Mouse (Mus musculus) liver, embryonic 14.5 days (tissue): ENCODE measurements at regions not wholly inside any gene's neighbourhood (a gene's known extent, or its start where the extent isn't known, plus 50 kb on each side); places are given as distances from the start of the nearest gene placed in this dataset.

ENCODE experiments used
- ATAC-seq: fragments of 200-750 bp; cut with Nextera tagmentation; 2 replicates; pipeline ENCODE4 v1.8.0; 2017; ENCODE audit warnings: moderate number of reproducible peaks, mild to moderate bottlenecking, moderate library complexity; ENCODE audit not compliant: insufficient read depth
- DNase-seq, 3 experiments: peaks; one replicate each; pipeline ENCODE4 v3.0.0-alpha.2; 2012 to 2013; ENCODE audit warnings: low read depth in 3 of 3, low spot score in 3 of 3
- H3K27ac ChIP-seq: fragments of 300-500 bp; sonication (generic); 2 replicates; pipeline ENCODE4 v1.5.1; 2014; ENCODE audit warnings: moderate library complexity, mild to moderate bottlenecking, control low read depth, inconsistent platforms
- H3K27me3 ChIP-seq: fragments of 300-500 bp; sonication (generic); 2 replicates; pipeline ENCODE4 v1.6.1; 2014; ENCODE audit warnings: mild to moderate bottlenecking, low read length, moderate library complexity; ENCODE audit not compliant: control insufficient read depth, insufficient read depth
- H3K36me3 ChIP-seq: fragments of 300-500 bp; sonication (generic); replicated peaks from 2 replicates; pipeline ENCODE4 v1.6.1; 2014; ENCODE audit warnings: low read depth; ENCODE audit not compliant: control insufficient read depth, insufficient read depth
- H3K4me1 ChIP-seq, 2 experiments: fragments of 200-500 bp in 1 of 2; fragments of 300-500 bp in 1 of 2; sonication (generic) in 1 of 2; replicated peaks; 2 replicates each; pipeline ENCODE4 v1.6.1; 2012 to 2014; ENCODE audit warnings: antibody characterized with exemption in 1 of 2, inconsistent platforms in 1 of 2, low read length in 1 of 2; ENCODE audit not compliant: control insufficient read depth in 2 of 2, insufficient read depth in 2 of 2
- H3K4me2 ChIP-seq: fragments of 300-500 bp; sonication (generic); 2 replicates; pipeline ENCODE4 v1.6.1; 2014; ENCODE audit warnings: low read depth, mild to moderate bottlenecking, control low read depth, moderate library complexity
- H3K4me3 ChIP-seq, 2 experiments: fragments of 200-500 bp in 1 of 2; fragments of 300-500 bp in 1 of 2; sonication (generic) in 1 of 2; 2 replicates each; pipeline ENCODE4 v1.5.1; 2012 to 2014; ENCODE audit warnings: low read depth in 2 of 2, low read length in 2 of 2, mild to moderate bottlenecking in 2 of 2, control low read depth in 1 of 2, inconsistent platforms in 1 of 2, moderate library complexity in 1 of 2; ENCODE audit not compliant: insufficient read depth in 1 of 2
- H3K9ac ChIP-seq: fragments of 300-500 bp; sonication (generic); replicated peaks from 2 replicates; pipeline ENCODE4 v1.6.1; 2014; ENCODE audit warnings: mild to moderate bottlenecking, control low read depth, moderate library complexity
- H3K9me3 ChIP-seq: fragments of 300-500 bp; sonication (generic); 2 replicates; pipeline ENCODE4 v1.6.1; 2016; ENCODE audit warnings: low read length, mixed read lengths; ENCODE audit not compliant: control insufficient read depth
- CTCF ChIP-seq: IDR thresholded peaks from 2 replicates; pipeline ENCODE4 v1.5.1; 2016; ENCODE audit warnings: antibody characterized with exemption, low read depth, control low read depth
- EP300 ChIP-seq: IDR thresholded peaks from 2 replicates; pipeline ENCODE4 v1.6.1; 2016; ENCODE audit warnings: antibody characterized with exemption, low read depth
- WGBS: fragments of 180-500 bp; shearing (Covaris S2); extraction: QIAGEN DNeasy Blood & Tissue Kit; methylation state at CpG from one replicate; pipeline ENCODE4 v1.1.7; 2014; ENCODE audit not compliant: insufficient replicate concordance; 5-methylcytosine and 5-hydroxymethylcytosine counted together

DNA sequence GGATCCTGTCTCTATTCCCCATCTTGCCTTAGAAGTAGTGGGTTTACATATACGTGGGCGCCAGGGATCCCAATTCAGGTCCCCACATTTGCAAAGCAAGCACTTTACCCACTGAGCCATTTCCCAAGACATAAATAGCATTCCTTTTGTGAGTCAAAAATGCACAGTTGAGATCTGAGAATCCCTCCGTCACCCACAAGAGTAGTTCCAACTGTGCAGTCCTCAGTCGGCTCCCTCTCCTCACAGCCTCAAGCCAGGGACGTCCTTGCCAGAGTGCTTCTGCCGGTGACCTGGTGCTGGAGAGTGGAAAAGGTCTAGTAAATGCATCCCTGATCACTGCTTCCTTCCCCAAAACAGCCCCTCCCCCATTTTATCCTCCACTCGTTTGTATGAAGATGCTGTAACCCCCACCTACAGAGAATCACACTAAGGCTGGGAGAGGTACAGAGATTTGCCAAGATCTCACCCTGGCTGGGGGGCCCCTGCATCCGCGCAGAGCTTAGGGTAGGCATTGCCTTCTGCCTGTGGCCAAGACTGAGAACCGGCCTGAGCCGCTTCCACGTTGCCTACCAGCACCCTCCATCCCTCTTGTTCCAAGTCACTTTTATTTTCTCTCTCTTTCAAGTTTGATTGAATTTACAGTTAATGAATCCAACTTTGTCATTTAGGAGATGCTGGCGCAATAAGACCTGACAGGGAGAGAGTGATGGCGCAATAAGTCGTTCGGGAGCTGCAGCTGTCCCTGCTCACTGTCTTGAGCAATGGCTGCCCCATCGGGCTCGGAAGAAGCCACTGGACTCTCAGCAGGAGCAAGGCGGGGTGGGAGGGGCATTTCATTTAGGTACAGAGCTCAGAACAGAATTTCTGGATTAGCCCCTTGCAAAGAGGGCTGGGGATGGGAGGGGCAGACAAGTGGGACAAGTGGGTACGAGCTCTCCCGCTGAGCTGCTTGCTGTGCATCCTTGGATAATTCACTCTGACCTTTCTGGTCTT lies 74.5 kb upstream of the Zfp618 start:
- TF ChIP-seq CTCF (no peak), EP300 (no peak)
- Histone ChIP-seq H3K27ac (no peak overlapping the region), H3K4me2 (no peak overlapping the region), H3K36me3 (no peaks in the 10 kb centered on the region), H3K9ac (no peak overlapping the region), H3K27me3 (no peaks in the 10 kb centered on the region), H3K9me3 (no peaks in the 10 kb centered on the region), H3K4me3 (no peak overlapping the region), H3K4me1 (no peaks in the 10 kb centered on the region)
- 37% methylated on average over 21 of the region's 21 CpGs for WGBS
- DNase-seq (no peak), ATAC-seq (no peak)

DNA sequence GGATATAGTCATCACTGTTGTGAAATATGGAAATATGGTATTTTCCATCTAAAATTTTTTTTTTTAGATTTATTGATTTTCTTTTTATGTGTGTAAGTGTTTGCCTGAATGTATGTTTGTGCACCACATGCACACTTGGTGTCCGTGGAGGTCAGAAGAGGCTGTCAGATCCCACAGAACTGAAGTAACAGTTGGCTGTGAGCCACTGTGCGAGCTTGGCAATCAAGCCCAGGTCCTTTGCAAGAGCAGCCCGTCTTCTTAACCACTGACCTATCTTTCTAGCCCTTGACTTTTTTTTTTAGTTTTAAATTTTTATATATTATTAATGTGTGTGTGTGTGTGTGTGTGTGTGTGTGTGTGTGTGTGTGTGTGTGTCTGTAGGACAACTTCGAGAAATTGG lies 52.5 kb upstream of the Zfp618 start:
- Histone ChIP-seq H3K9ac (no peak overlapping the region), H3K27ac (no peak overlapping the region), H3K4me2 (no peak overlapping the region), H3K4me1 (no peaks in the 10 kb centered on the region), H3K36me3 (no peaks in the 10 kb centered on the region), H3K27me3 (no peaks in the 10 kb centered on the region), H3K9me3 (no peaks in the 10 kb centered on the region), H3K4me3 (no peak overlapping the region)
- no peak for DNase-seq
- no peak for ATAC-seq
- TF ChIP-seq EP300 (no peak), CTCF (no peak)
- 52% methylated on average over 4 of the region's 4 CpGs for WGBS
